Mouse (Mus musculus) kidney, postnatal 10 days (tissue): ENCODE data around the gene Peli2.
"Not testable (repeated sequence)": the region's sequence is repeated elsewhere in the genome, so short reads cannot be mapped to it uniquely, and the experiment has no call there.

Experiments used
- DNase-seq: peaks from one replicate; pipeline ENCODE4 v3.0.0; 2021; ENCODE audit warnings: mixed read lengths

Peli2 gene

GRCm38 (mm10) chr14:48120752-48121528 is at the start of gene Peli2:
Gene Peli2, plus strand, starts transcription at chr14:48120823.
- DNase-seq, result peak; percentile 85

- DNase-seq, result no peak
Observed at GRCm38 (mm10) chr14:48072104-48072503, 48.5 kb upstream of the Peli2 start.

GRCm38 (mm10) chr14:48073247-48074161 is 47.1 kb upstream of the Peli2 start:
- peak; percentile 19 for DNase-seq

DNA sequence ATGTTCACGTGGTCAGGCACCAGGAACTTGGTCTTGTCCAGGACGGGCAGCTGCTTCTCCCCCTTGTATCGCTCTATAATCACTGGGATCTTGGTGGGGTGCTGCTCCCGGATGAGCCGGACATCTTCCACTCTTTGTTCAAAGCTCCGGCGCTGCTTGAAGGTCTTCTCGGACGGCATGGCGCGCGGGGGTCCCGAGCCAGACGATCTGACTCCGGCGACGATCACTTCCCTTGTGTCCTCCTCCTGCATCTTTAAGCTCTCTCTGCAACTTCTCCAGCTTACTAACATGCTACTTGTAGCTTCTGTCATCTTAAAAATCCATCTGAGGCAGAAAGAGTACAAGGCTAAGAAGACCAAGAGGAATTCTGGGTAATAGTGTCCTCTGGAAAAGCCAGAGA is 41.0 kb upstream of the Peli2 start:
- DNase-seq, result not testable (repeated sequence)

- DNase-seq, result no peak
Observed at GRCm38 (mm10) chr14:48083836-48084812, 36.5 kb upstream of the Peli2 start.

DNA sequence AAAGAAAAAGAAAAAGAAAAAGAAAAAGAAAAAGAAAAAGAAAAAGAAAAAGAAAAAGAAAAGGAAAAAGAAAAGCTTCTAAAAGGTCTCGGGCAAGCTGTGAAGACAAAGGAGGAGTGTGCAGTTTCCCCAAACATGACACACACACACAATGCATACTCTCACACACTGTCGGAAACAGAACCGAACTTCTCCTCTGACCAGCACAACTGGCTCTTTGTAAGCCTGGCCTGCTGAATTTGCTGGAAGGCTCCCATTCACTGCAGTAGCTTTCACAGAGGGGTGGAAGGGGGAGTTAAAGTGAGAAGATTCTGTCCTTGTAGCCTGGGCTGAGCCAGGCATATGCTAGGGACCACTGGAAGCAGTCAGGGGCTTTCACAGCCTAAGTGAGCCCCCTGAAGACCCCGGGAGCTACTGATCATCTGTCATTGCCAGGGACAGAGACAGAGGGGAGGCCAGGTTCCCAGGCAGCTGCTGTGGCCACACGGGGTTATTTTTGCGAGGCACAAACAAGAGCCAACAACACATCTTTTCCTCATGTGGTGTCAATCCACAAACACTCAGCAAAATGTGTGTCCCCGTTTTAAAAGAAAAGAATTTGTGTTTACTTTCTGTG is 33.8 kb upstream of the Peli2 start:
- no peak for DNase-seq

GRCm38 (mm10) chr14:48087298-48087830 is 33.3 kb upstream of the Peli2 start:
- no peak for DNase-seq

- no peak for DNase-seq
Observed at GRCm38 (mm10) chr14:48090465-48090864, 30.2 kb upstream of the Peli2 start.

GRCm38 (mm10) chr14:48091160-48091559 is 29.5 kb upstream of the Peli2 start:
- no peak for DNase-seq

DNA sequence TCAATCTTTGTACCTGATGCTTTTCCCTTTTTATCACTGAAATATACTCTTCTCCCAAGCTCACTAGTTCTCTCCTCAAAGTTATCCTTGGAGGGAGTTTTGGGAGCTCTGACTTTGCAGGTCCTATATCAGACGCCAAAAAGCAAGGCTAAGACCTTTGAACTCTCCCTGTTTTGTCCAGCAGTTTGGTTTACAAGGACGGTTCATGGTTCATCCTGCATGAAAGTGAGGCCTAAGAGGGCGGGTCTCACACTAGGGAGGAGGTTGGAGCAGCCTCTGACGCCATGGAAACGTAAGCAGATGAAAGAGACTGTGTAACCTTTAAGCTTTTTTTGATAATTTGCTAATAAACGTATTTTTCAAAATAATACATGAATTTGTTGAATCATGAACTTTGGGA is 22.4 kb upstream of the Peli2 start:
- no peak for DNase-seq

DNA sequence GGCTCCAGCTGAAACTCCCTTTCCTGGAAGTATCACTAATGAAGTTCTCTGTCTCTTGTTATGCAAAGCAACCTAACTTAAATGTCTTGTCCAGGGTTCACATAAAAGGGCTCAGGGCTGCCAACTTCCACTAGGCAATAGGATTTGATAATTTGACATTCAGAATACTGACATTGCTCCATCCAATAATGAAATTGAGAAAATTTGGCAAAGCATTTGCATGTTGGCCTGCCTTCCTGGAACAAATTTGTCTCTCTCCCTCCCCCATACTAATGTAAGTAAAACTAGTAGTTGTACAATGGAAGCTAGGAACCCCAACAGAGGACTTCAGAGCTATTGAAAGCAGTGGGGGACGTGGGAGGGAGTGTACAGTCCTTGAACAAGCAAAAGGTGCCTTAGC is 21.3 kb upstream of the Peli2 start:
- no peak for DNase-seq

DNA sequence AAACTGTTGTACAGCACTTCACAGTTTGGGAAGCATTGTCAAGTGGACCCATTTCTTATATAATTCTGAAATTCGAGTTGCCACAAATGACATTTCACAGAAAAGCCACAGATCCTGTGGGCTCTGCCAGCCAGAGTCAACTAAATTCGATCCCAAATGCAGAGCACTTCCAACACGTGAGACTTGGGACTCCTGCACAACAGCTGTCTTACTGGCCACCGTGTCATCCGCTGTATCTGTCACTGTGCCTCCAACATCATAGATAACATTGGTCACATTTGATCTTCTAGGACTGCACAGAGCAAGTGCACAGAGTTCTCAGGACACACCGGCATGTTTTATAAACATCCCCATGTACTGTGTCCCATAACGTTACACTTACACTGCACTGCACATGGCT is 14.2 kb upstream of the Peli2 start:
- DNase-seq, result no peak

DNA sequence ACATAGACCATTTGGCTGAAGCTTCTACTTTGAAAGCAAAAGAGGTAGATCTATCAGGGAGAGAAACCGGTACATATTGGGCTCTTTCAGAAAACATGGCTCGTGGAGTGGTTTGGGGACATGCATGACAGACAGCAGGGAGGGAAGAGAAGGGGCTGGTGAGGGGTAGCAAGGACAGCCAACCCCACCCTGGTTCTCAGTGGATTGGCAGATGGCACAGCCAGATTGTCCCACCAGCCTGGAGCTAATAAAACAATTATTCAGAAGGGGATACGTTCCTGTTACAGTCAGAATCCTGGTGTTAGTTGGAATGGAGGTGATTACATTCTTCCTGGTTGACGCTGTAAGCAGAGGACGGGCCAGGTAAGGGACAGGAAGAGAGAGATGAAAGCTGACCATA is 2.6 kb upstream of the Peli2 start:
- DNase-seq, result no peak

GRCm38 (mm10) chr14:48119012-48119647 is 1.5 kb upstream of the Peli2 start:
- no peak for DNase-seq

DNA sequence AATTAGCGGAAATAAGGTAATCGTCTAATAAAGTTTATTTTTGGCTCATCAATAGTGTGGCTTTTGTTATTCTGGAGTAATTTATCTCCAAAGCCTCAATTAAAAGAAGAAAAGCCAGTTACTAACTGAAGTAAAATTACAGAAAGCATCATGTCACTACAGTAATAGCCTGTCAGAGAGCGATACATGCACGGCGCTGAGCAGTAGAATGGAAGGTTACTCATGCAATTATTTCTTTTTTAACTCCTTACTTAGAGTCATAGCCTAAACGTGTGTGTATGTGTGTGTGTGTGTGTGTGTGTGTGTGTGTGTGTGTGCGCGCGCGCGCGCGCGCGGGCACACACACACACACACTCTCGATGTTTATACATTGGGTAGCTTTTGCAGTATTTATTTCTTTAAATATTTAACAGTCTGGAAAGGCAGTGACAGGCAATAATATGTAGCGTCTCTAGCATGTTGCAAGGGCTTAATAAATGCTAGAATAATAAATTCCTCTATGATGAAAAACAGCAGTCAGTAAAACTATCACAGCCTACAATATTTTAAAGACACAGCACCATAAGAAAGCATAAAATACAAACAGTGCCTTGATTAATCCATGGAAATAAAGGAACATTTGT is 864 bp upstream of the Peli2 start:
- DNase-seq, result no peak

GRCm38 (mm10) chr14:48120443-48120751 is 226 bp upstream of the Peli2 start:
- no peak for DNase-seq

GRCm38 (mm10) chr14:48121529-48122517 is 1.2 kb downstream of the Peli2 start:
- DNase-seq, result peak; percentile 52

GRCm38 (mm10) chr14:48124011-48124410 is 3.4 kb downstream of the Peli2 start:
- DNase-seq, result no peak

GRCm38 (mm10) chr14:48124816-48125215 is 4.2 kb downstream of the Peli2 start:
- DNase-seq, result no peak

GRCm38 (mm10) chr14:48125971-48126370 is 5.3 kb downstream of the Peli2 start:
- DNase-seq, result no peak
